Mouse (Mus musculus): Measurements from ENCODE around the gene Abcb9.

Abcb9 gene

DNA sequence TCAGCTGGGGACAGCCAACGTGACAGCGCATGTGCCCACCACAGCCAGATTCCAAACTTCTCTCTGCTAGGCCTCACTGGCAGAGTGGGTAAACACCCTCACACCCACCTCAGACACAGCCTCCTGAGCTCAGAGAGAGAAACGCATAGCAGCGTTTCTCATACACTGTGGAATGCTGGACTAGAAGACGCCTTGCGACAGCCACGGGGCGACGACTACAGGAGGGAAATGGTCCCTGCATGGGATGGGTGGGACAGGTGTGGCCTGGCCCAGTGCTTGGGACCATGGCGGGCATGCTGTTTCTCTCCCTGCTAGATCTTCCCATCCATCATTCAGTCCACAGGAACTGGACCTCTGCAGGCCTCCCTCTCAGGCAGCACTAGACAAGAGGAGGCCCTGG, 13.2 kb downstream of the Abcb9 start:
- no peak for TF ChIP-seq GATA4 (IDR thresholded peaks at IDR 0.05; ENCODE audit: insufficient replicate concordance, low read length)

DNA sequence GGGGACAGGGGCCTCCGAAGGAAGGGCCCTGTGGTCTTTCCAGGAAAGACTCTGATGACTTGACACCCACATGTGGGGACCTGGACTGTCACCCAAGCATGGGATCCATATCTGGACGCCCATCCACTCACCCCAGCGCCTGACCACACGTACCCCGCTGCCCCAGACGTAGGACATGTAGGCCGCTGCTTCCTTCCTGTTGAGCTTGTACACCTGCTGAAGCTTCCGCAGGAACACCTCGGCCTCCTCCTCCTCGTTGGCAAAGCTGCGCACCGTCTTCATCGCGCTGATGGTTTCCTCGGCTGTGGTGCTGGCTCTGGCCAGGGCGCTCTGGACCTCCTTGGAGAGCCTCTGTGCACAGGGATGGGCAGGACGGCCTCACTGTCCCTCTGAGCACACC, 15.7 kb downstream of the Abcb9 start:
- no peak for TF ChIP-seq GATA4 (IDR thresholded peaks at IDR 0.05; ENCODE audit: insufficient replicate concordance, low read length)

DNA sequence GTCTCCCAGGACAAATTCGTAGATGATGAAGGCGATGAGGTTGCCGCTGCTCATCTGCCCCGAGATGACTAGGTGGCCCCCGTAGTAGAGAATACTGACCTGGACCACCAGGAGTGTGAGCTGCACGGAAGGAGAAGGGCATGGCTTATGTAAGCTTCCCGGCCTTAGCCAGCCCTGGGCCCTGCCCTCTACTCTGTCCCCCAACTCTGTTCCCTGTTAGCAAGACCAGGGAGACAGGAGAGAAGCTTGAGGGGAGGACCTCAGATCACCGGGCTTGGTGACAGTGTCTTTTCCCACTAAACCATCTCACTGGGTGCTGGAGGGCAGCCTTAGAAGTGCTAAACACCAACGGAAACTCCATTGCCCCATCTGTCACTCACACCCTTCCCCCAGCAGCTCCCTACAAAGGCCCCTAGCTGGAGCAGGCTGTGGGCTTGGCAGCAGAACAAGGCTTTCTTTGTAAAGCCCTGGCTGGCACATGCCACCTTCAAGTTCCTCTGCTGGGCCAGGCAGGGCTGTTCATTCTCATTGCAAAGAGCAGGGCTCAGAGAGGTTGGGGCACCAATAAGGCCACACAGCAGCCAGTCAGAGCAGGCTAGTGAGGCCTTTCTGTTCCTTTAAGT, 16.7 kb downstream of the Abcb9 start:
- TF ChIP-seq GATA4 (IDR thresholded peaks at IDR 0.05; ENCODE audit: insufficient replicate concordance, low read length): no peak

DNA sequence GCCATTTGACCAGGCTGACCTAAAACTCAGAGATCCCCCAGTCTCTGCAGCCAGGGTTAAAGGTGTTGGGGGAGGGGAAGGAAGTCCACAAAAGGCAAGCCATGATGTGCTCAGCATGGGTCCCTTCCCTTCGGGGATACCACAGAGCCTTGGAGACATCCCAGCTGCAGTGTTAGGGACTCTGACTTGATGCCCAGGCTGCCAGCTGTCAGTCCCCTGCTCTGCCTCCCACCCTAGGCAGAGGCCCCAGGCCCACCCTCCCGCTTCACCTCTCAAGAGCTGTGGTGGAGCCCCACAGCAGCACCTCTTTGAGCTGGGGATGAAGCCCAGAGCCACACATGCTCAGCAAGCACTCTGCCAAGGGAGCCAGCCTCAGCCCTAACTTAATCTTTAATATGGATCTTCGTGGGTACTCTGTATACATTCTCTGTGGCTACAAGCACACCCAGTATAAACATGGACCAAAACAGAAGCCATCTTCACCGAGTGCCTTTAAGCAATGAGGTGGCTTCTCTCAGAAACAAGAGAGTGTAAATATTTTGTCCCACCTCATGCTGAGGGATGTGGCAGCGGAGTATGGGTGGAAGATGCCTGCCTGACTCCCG, 17.6 kb downstream of the Abcb9 start:
- TF ChIP-seq GATA4 (IDR thresholded peaks at IDR 0.05; ENCODE audit: insufficient replicate concordance, low read length): no peak

DNA sequence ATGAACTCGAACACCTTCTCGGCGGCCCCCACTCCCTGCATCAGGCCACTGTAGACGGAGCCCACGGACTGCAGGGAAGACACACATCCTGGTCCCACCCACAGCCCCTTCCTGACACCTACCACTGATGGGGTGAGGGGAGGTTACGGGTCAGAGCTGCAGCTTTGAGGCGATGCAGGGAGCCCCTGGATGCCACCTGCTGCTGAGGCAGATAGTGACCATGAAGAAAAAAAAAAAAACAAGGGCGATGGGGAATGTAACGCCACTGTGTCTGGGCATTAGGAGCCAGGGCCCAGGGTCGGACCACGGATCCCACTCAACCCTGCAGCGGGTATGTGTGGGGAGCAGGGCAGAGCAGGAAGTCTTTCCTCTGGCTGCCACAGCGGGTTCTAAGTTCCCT, 18.4 kb downstream of the Abcb9 start:
- no peak for TF ChIP-seq GATA4 (IDR thresholded peaks at IDR 0.05; ENCODE audit: insufficient replicate concordance, low read length)

DNA sequence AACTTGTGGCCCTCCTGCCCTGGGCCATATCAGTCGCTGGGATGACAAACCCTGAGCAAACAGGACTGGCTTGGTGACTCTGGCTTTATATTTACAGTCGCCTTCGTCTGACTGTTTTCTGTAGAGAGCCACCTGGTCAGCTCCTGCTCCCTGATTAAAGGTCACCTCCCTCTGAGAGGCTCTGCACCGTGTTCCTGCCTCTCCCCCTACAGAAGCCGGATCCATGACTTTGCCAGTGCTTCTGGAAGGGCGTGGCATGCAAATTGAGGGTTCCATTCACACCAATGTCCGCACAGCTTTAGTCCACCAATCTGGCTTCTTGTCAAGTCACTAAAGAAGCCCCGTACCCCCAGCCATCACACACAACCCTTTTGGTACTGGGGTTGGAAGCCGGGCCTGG, 19.0 kb downstream of the Abcb9 start:
- no peak for TF ChIP-seq GATA4 (IDR thresholded peaks at IDR 0.05; ENCODE audit: insufficient replicate concordance, low read length)

DNA sequence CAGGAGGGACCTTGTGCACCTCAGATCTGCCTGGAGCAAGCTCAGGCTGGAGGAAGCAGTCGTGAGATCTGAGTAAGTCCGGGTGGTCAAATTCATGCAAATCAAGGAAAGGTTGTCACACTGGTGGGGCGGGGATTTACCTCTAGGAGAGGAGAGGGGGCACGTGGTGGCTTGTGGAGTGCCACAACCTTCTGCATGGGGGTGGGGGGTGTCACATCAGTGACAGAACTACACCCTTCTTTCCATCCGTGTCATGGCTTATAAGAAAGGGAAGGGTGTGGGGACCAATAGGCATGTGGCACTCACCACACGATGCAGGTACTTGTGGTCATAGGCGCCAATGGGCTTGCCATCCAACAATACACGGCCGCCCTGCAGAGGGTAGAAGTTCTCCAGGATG, 19.9 kb downstream of the Abcb9 start:
- no peak for TF ChIP-seq GATA4 (IDR thresholded peaks at IDR 0.05; ENCODE audit: insufficient replicate concordance, low read length)

DNA sequence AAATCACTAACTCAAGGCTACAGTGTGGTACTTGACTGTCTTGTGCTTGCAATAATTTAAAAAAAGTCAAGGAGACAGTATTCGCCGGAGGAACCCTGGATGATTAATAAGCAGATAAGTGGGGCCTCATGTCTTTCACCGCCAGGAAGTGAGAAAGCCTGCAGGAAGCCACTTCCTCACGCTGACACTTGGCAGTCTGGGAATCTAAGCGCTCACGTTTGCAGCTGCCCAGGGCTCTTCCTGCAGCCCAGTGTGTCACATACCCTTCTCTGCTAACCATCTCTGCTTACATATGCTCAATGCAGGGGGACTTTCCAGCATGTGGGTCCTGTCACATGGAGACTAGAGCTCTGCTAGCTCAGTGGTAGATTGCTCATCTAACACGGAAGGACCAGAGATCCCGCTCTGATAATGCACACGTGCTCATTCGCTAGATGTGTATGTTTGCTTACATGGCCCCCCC, 20.7 kb downstream of the Abcb9 start:
- peak; percentile 34; the same call in 1 of the 2 replicates for TF ChIP-seq GATA4 (IDR thresholded peaks at IDR 0.05; ENCODE audit: insufficient replicate concordance, low read length)

DNA sequence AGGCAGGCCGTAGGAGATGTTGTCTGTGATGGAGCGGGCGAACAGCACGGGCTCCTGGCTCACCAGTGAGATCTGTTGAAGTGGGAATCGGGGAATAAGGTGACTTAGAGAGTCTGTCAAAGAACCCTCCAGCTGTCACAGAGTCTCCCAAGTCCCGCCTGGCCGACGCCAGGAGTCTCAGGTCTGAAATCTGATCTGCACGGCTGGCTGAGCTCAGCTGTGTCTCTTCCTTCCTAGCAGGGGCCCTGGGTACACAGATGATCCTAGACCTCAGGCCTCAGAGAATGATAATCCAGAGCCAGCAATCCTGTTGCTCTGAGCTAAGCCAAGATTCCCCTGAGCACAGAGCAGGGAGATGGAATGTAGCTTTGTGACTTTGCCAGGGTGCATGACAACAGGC, 21.9 kb downstream of the Abcb9 start:
- TF ChIP-seq GATA4 (IDR thresholded peaks at IDR 0.05; ENCODE audit: insufficient replicate concordance, low read length): no peak

DNA sequence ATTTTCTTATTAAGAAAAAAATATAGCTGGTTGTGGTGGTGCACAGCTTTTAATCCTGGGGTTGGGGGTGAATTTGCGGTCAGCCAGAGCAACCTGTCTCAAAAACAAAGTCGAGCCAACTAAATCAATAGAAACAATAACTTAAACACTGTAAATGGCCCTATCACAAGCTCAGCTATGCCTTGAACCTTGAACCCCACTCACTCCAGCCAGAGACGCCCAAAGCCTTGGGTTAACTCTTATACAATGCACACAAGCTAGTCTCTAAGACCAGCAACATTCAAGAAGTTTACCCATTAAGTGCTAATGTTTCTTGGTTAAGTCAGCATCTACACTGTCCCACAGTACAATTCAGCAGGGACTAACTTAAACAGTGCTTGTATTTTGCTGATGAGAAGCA, 25.9 kb downstream of the Abcb9 start:
- TF ChIP-seq GATA4 (IDR thresholded peaks at IDR 0.05; ENCODE audit: insufficient replicate concordance, low read length): no peak

DNA sequence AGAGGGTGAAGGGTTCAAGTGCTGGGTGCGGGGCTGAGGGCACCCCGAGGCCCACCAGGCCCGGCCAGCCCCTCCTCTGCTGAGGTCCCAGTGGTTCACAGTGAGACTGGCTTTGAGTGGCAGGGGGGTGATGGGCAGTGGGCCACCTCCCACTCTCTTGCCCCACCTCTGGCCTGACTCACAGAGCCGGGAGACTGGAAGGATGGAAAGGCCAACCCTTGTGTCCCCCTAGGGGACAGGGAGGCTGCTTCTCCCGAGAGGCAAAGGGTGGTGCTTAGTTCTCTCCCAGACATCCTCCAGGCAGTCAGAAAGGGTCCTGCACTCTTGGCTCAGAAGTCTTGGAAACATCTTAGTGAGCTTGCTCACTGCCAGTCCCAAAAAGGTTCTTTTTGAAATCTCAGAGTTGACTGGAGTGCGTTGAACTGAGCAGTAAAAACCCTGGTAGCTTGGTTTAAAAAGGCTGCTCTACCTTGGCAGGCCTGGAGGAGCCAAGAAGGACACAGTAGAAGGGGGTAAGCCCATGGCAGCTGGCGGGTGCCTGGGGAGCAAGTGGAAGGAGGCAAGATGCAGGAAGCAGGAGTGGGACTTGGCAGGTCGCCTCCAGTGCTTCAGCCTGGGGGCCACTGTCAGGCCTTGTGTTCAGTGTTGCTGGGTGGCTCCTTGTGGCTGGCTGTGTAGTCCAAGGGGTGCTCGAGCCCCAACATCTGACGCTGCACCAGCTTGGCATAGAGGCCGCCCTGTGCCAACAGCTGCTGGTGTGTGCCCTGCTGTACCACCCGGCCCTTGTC, 33.4 kb downstream of the Abcb9 start:
- no peak for TF ChIP-seq GATA4 (IDR thresholded peaks at IDR 0.05; ENCODE audit: insufficient replicate concordance, low read length)

DNA sequence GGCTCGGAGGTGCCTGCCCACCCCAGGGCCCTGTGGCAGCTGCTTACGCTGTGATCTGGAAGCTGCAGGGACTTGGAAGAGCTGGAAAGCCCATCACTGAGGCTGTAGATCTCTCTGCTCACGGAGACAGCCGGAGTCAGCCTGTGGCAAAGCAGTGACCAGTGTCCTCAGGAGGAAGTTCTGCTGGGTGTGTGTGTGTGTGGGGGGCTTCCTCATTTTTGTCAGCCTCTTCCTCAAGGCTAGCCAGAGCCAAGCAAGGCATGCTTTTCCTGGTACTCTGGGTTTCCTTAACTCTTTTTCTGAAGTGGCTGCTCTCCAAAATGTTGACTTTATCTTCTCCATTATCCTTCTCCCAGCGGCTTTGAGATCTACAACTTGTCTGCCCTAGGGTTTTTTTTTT, 35.9 kb downstream of the Abcb9 start:
- no peak; the same call in 1 of the 2 replicates for TF ChIP-seq GATA4 (IDR thresholded peaks at IDR 0.05; ENCODE audit: insufficient replicate concordance, low read length)

DNA sequence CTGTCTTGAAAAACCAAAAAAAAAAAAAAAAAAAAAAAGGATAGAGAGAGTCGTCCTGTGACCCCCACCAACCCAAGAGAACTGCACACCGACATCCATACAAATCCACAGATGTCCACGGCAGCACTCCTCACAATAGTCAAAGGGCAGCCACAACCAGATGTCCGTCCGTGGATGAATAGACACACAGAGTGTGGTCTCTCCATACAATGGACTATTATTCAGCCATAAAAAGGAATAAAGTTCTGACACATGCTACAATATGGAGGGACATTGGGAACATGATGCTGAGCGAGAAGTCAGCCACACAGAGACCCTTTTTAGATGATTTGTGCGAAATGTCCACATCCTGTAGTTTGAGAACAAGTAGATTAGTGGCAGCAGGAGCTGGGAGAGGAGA, 36.8 kb downstream of the Abcb9 start:
- no peak for TF ChIP-seq GATA4 (IDR thresholded peaks at IDR 0.05; ENCODE audit: insufficient replicate concordance, low read length)

DNA sequence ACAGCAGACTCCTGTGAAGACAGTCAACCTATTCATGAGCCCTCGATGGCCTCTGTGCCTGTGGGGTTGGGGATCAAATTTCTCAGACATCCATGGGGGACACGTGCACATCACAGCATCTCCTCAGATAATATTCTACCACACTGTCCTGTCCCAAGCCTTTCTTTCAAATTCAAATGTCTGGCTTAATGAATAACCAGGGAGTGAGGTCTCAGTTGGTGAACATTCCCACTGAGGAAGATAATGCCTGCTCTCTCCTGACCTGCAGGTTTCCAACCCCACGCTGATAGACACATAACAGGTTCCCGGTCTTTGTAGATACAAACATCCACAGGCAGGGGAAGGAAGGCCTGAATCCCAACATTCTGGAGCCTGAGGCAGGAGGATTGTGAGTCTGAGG, 38.6 kb downstream of the Abcb9 start:
- no peak for TF ChIP-seq GATA4 (IDR thresholded peaks at IDR 0.05; ENCODE audit: insufficient replicate concordance, low read length)

DNA sequence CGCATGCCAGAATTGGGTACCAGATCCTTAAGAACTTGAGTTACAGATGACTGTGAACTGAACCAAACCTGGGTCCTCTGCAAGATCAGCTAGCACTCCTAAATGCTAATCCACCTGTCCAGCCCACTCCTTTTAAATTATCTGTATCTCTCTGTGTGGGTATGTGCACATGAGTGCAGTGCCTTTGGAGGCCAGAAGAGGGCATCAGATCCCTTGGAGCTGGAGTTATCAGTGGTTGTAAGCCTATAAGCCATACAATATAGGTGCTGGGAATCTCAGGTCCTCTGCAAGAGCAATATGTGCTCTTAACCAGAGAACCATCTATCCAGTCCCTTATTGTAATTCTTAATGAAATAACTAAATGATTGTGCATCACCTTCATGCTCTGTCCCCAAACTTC, 39.4 kb downstream of the Abcb9 start:
- TF ChIP-seq GATA4 (IDR thresholded peaks at IDR 0.05; ENCODE audit: insufficient replicate concordance, low read length): no peak

DNA sequence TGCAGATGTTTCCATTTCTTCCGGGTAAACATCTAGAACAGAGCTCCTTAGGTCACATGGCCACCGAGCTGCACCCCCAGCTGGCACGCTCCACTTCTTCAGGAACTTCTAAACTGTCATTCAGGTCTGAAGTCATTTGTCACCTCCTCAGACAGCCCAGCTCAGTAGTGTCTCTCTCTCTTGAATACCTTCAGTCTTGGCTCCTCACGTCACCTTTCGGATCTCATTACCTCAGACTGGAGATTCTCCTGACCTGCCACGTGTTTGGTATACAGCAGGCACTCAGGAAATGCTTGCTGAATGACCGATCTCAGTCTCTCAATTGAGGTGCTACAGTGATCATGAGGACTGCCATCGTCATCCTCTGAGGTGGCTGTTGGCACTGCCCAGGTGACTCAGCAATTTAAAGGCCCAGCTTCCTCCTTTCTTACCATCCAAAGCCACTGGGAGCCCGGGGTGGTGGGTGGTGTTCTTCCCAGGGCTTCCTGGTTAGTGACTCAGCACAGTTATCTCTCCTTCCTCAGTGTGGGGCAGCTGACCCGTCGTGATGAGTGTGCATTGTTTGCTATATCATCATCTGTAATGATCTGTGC, 43.6 kb downstream of the Abcb9 start:
- TF ChIP-seq GATA4 (IDR thresholded peaks at IDR 0.05; ENCODE audit: insufficient replicate concordance, low read length): no peak
